Mouse (Mus musculus) common myeloid progenitor, adult 5-6 weeks (primary cell): ENCODE measurements around the gene Lgi2. TPM values are rescaled to one million over a fixed set of nuclear protein-coding genes. Genes with fewer than 3 reads are reported as not detected.

Source experiments
- total RNA-seq: library from RNA; stranded (forward); fragments of 200-1000, 187-1606 nt; gene quantifications from 2 replicates; pipeline ENCODE4 v1.2.3, GENCODE M21; 2017

Gene Lgi2
- total RNA-seq, 1 experiment from 2014 or later, result not detected

Other genes starting within 250 kb of the Lgi2 start
- not detected in 2 replicates for gene Sod3, start 202.7 kb downstream of the Lgi2 start, total RNA-seq
- 1.1 TPM in 1 of 2 replicates, not detected in the other for gene Ccdc149, start 94.9 kb downstream of the Lgi2 start, total RNA-seq
- 16.1 and 18.9 TPM in 2 replicates for gene Sepsecs, start 103.2 kb upstream of the Lgi2 start, total RNA-seq
- 19.6 and 23.7 TPM in 2 replicates for gene Pi4k2b, start 175.1 kb upstream of the Lgi2 start, total RNA-seq
- 18.5 and 19.2 TPM in 2 replicates for gene Zcchc4, start 208.9 kb upstream of the Lgi2 start, total RNA-seq